Mouse (Mus musculus): ENCODE measurements around the gene Tnnc2.

DNA sequence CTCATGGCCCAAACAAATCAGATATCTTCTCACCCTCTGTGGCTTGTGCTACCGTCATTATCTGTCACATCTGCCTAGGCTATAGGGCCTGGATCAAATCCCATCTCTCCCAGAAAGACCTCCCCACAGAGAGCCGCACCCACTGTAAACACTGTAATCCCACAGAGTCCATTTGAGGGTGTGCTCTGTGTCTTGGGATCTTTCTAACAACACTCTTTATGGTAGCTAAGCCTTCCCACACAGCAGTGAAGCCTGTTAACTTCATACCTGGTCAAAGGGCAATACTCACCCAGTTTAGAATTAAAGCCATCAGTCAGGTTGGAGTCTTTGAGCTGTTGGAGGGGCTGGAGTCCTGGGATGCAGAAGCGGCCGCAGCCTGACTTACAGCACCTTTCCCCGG lies 48.0 kb downstream of the Tnnc2 start:
- TF ChIP-seq CTCF (IDR thresholded peaks at IDR 0.05; ENCODE audit: low read depth) (no peak), EP300 (IDR thresholded peaks at IDR 0.05; ENCODE audit: low read depth) (no peak)
